Mouse (Mus musculus): ENCODE results near the gene Edar. TPM values are rescaled to one million over a fixed set of nuclear protein-coding genes. Genes with fewer than 3 reads are reported as not detected.

The Edar gene
- not detected for total RNA-seq (2023)

GRCm38 (mm10) chr10:58675533-58675932 lies at the start of gene Edar:
Edar (minus strand) TSS chr10:58675654.

GRCm38 (mm10) chr10:58718110-58718509 lies 42.7 kb upstream of the Edar start, which contains the start of gene Gm17542:
Gm17542 (minus strand) TSS chr10:58718210.

Other genes with a start within 250 kb of the Edar start
- gene Ranbp2, start 228.7 kb downstream of the Edar start, total RNA-seq (2023): 100 to 1,000 TPM; 144 to 166 TPM
- gene Ccdc138, start 177.7 kb downstream of the Edar start, total RNA-seq (2023): 1 to 10 TPM; 3.8 to 4.3 TPM
- gene Gm17542, start 42.6 kb upstream of the Edar start, total RNA-seq (2023): not detected
- gene Sh3rf3, start 137.7 kb upstream of the Edar start, total RNA-seq (2023): not detected

Data from T-cell, adult 66 days (primary cell).